Mouse (Mus musculus) myocyte (in vitro differentiated cells): ENCODE results near the gene Nup210.

ENCODE experiments used
- E2F4 ChIP-seq: IDR thresholded peaks from one replicate; pipeline ENCODE4 v1.6.1; 2011; ENCODE audit warnings: mild to moderate bottlenecking, control low read depth, moderate library complexity; ENCODE audit not compliant: insufficient read depth
- POLR2A ChIP-seq: IDR thresholded peaks from one replicate; pipeline ENCODE4 v1.6.1; 2011; ENCODE audit warnings: low read depth, mild to moderate bottlenecking, control low read depth, moderate library complexity; ENCODE audit not compliant: insufficient read length
- POLR2AphosphoS2 ChIP-seq: IDR thresholded peaks from one replicate; pipeline ENCODE4 v1.6.1; 2011; ENCODE audit warnings: low read depth, control low read depth; ENCODE audit not compliant: insufficient read length
- USF1 ChIP-seq: IDR thresholded peaks from one replicate; pipeline ENCODE4 v1.6.1; 2011; ENCODE audit warnings: low read depth, mild to moderate bottlenecking, control low read depth, moderate library complexity

DNA sequence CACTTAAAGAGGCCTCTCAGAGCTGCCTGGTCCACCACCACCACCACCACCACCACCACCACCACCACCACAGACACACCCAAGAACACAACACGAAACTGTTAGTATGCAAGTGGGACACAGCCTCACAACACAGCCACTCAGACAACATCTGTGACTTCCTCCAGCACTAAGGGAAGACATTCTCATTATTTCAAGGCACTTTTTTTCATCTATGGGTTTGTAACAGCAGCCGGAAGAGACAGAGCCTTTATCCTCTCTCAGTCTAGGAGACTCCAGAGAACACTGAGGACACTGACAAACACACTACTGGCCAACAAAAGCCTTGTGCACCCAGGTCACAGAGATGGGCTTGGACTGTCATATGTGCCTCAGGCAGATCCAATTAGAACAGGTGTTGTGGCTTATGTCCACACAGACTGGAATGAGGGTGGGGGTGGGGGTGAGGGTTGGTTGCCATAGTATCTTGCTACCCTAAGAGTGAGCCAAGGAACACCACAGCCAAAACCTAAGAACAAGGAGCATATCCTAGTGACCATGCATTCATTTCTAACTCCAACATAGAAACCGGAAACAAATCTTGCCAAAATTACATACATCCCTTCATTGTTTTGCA is 8.2 kb downstream of the Nup210 start:
- TF ChIP-seq USF1 (no peak), POLR2A (no peak), E2F4 (no peak), POLR2AphosphoS2 (no peak)
